Mouse (Mus musculus) gastrocnemius, postnatal 14 days (tissue): ENCODE measurements at regions not wholly inside any gene's neighbourhood (a gene's known extent, or its start where the extent isn't known, plus 50 kb on each side); places are given as distances from the start of the nearest gene placed in this dataset.

ENCODE experiments used
- DNase-seq: peaks from one replicate; pipeline ENCODE4 v3.0.0; 2021; ENCODE audit warnings: mixed read lengths
- intact Hi-C: fragments of 180-260 bp; cut with DNase I; formaldehyde crosslinking; loops from one replicate; pipeline ENCODE4 v1.15.1; 2025; ENCODE audit warnings: low total_unique reads

DNA sequence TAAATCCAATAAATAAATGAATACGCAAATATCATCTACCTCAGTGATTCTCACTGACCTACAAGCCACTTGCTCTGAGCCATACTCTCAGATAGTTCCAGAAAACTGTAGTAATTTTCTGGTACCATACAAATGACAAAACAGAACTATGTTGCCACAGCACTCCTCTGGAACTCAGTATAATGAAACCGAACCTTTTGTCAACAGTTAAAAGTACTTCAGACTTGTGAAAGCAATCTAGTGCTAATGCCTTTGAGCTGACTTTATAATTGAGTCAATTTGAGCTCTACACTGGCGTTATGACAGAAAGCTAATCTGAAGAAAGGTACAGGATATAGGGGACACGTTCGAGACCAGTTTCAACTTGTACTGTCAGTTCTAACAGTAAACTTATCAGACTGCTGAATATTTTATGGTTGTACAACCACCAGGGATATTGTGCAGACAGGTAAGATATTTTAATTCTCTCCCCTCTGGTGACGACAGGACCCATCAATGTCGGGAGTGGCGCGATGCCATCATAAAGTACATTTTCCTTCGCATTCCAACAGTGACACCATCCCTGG lies 449.0 kb downstream of the Atp23 start:
- no peak for DNase-seq

DNA sequence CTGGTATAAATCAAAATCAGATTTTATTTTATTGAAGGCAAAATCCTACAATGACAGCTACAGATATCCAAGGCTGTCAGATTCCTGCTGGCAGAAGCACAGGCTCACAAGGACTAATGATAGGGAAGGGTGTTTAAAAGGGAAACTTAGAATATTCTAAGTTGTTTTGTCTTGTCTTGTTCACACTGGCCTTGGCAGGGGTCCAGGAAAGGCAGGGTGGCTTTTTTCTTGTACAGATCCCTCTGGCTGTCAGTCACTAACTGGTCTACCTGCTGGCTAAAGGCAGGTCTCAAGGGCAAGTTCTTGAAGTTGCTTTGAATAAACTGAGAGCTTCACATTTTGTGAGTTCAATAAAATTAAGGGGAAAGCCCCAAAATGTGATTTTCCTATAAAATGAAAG lies 465.3 kb downstream of the Lrig3 start:
- intact Hi-C loops: no loop called here
- DNase-seq: no peak

More for the DNA sequence above, 449.0 kb downstream of the Atp23 start:
- intact Hi-C loops: no loop called here

- intact Hi-C loops: no loop called here
- no peak for DNase-seq
Measured at GRCm38 (mm10) chr10:126430346-126430745, 464.4 kb downstream of the Lrig3 start.

DNA sequence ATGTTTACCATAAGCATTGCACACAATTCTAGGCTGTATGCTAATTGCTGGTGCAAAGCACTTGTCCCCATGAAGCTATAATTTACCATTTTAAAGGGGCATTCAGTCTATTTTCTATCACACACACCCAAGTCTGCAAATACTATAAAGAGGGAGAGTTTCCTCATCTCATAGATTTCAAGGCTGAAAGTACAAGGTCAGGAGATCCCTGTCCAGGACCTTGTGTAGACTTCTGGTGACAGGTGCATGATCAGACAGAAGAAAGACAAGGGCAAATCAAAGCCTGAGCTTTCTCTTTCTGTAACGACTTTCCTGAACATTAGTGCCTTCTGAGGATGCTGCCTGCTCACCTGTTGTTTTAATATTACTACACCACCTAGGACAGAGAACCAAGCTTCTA lies 463.5 kb downstream of the Lrig3 start:
- intact Hi-C loops: no loop called here
- no peak for DNase-seq

DNA sequence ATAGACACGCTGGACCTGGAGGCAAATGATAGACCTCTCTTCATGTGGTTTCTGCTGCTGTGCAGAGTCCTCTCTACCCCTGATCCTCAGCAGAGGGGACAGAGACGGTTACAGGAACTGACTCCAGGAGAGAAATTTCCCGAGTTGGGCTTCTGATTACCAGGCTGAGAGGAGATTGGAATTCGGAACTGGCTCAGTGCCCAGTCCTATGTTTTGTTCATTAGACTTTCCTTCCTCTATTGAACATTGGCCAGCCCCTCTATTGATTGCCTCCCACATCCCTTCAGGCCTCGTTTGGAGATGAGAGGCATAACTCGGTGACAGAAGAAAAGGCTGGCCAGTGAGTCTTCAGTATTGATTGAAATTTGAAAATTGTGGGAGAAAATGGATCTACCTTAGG lies 456.1 kb downstream of the Lrig3 start:
- DNase-seq: peak; percentile 10

DNA sequence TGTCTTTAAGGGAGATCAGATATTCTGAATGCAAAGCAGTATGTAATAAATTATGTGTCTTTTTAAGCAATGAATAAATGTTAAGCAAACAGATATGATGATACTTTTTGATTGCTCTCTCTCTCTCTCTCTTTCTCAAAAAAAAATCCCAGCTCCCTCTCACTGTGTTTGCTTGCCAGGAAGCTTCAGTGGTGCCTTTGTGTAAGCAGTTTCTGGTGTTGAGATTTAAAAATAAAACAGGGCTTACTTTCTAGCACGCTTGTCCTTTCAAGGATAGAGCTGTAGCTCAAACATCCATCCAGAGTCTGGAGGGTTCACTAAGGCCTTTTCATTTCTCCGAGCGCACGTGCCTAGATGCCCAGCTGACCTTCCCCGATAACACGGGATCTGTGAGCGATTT lies 447.8 kb downstream of the Lrig3 start:
- DNase-seq: no peak
- intact Hi-C loops: no loop called here

More for the DNA sequence above, 456.1 kb downstream of the Lrig3 start:
- intact Hi-C loops: no loop called here

GRCm38 (mm10) chr10:126392235-126392634 lies 426.3 kb downstream of the Lrig3 start:
- intact Hi-C loops: no loop called here
- no peak for DNase-seq

GRCm38 (mm10) chr10:126391770-126392169 lies 425.8 kb downstream of the Lrig3 start:
- no peak for DNase-seq
- intact Hi-C loops: no loop called here

DNA sequence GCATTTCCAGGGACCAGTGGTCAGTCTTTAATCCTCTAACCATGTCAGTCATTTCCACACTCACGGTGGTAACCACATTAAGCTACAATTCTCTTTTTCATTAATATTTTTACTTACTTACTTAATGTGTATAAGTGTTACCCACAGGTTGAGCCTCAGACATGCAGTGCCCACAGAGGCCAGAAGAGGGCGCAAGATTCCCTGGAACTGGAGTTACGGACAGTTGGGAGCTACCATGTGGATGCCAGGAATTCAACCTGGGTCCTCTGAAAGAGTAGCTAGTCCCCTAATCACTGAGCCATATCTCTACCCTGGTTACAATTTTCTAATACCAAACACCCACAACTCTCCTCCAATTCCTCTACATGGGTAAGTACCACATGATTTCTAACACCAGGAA lies 420.5 kb downstream of the Lrig3 start:
- DNase-seq: no peak
- intact Hi-C loops: no loop called here

DNA sequence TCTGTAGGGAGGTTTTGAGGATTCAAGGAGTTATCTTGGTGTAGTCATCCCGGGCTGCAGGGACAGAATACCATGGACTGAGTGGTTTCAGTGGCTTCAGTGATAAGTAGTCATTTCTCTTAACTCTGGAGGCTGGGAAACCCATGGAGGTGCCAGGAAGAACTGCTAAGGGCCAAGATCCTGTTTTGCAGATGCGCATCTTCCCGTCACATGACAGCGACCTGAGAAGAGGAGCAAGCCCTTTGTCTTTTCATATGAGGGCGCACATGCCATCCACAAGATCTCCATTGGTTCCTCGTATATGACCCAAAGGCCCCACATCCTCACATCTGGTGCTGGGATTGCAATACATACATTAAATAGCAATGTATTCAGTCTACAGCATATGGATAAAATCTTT lies 419.7 kb downstream of the Lrig3 start:
- intact Hi-C loops: no loop called here
- DNase-seq: no peak

GRCm38 (mm10) chr10:126380381-126380780 lies 414.4 kb downstream of the Lrig3 start:
- DNase-seq: no peak
- intact Hi-C loops: no loop called here

GRCm38 (mm10) chr10:126379239-126379638 lies 413.3 kb downstream of the Lrig3 start:
- intact Hi-C loops: no loop called here
- DNase-seq: no peak

GRCm38 (mm10) chr10:126373906-126374305 lies 407.9 kb downstream of the Lrig3 start:
- DNase-seq: no peak
- intact Hi-C loops: no loop called here

DNA sequence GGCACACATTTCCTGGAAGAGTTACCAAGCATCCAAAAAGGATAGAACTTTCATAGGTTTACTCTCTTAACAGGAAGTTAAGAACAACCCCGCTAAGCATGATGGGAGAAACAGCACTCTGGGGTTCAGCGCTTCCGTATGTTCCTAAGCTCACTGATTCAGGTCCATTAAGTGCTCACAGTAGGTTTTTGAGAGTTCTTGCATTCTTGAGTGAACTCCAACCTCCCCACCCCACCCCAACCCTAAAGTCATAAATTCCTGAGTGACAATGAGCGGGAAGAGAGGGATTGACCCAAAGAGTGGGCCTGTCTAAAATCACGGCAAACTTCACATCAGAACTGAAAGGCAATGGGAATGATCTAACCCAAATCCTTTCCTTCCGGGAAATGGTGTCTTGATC lies 405.9 kb downstream of the Lrig3 start:
- intact Hi-C loops: no loop called here
- no peak for DNase-seq

DNA sequence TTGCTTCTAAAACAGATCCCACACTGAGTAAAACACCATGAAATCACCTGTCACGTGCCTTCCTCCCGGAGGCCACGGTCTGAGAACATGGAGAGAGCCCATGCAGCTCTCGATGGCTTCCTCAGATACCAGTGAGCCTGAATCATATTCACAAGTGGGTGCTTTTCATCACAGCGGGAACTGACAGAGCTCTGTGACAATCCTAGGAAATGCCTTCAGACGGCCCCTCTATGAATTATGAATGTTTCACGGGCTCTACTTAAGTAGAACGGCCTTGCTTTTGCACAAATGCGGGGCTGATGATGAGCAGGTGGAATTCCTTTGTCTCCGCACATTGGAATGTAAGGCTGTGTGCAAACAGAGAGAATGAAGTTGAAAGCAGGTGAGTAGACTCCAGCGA lies 383.1 kb downstream of the Lrig3 start:
- DNase-seq: no peak
- intact Hi-C loops: no loop called here

- DNase-seq: no peak
- intact Hi-C loops: no loop called here
Measured at GRCm38 (mm10) chr10:126337426-126337825, 371.5 kb downstream of the Lrig3 start.

DNA sequence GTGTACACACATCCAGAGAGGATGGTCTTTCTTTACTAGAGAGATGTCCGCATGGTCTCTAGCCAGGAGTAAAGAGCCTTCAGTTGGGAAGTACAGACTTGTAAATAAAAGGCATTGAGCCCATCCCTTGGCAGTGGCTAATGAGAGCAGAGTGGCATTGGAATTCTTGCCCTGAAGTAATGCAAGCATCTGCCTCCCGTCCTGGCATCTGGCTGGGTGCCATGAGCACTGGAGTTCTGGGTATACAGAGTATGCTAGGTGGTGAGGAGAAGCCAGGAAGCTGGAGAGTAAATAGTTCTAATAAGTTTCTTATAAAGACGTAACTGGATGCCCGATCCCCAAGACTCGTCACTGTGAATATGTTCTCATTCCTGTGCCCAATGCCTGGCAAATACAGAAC lies 367.8 kb downstream of the Lrig3 start:
- intact Hi-C loops: no loop called here
- DNase-seq: no peak

DNA sequence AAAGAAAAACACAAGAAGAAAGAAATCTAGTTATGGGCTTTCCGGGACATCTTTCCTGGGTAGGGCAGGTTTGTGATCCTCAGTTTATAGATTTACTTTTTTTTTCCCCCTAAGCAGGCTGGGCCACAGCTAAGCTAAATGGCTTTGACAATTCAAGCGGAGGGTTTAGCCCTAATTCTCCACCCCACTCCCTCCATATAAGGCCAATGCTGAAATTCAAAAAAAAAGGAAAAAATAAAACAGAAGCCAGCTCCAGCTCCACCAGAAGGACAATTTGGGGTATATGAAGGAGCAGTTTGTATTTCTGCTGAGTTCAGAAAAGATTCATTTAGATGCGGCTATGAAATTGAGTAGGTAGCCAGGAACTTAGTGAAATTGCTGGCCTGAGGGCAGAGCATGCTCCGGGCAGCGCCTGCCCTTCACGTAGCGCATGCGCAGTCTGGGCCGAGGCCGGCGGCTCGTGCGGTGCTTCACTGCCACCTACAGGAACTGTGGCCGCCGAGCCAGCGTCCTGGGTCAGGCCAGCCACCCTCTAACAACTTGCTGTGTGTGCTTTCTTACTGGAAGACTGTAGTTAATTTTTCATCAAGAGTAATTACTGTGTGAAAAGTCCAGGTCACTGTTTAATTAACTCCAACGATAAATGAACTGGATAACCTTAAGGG lies 364.5 kb downstream of the Lrig3 start:
- peak; percentile 91 for DNase-seq
- intact Hi-C loops: no loop called here

- intact Hi-C loops: no loop called here
- DNase-seq: no peak
Measured at GRCm38 (mm10) chr10:126320831-126321230, 354.9 kb downstream of the Lrig3 start.

DNA sequence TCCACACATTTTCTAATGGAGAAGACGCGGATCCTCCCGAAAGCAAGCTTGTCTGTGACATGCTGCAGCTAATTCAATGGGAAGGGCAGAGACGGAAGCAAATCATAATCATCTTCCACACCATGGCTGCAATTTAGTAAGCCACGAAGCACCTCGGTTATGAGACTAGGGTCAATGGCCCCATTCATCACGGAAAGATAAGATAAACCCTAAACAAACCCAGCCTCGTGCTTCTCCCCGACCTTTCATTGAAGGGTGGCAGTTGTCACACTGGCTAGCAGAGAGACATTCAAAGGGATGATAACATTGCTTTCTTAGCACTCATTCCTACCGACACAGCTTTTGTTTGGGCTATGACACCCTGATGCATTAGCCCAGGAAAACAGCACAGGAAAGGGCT lies 353.8 kb downstream of the Lrig3 start:
- DNase-seq: no peak
- intact Hi-C loops: no loop called here

GRCm38 (mm10) chr10:126299962-126300361 lies 334.0 kb downstream of the Lrig3 start:
- intact Hi-C loops: no loop called here

GRCm38 (mm10) chr10:126298211-126298610 lies 332.2 kb downstream of the Lrig3 start:
- intact Hi-C loops: no loop called here
- no peak for DNase-seq

More at GRCm38 (mm10) chr10:126299962-126300361, 334.0 kb downstream of the Lrig3 start:
- DNase-seq: no peak
